Mouse (Mus musculus) urinary bladder, postnatal 25 days (tissue): Measurements from ENCODE around the gene Runx3.

Experiments used
- DNase-seq: peaks from one replicate; pipeline ENCODE4 v3.0.0; 2022; ENCODE audit warnings: low spot score

Runx3 gene

GRCm38 (mm10) chr4:135114301-135114700 is 6.2 kb upstream of the Runx3 start:
- DNase-seq, result no peak

DNA sequence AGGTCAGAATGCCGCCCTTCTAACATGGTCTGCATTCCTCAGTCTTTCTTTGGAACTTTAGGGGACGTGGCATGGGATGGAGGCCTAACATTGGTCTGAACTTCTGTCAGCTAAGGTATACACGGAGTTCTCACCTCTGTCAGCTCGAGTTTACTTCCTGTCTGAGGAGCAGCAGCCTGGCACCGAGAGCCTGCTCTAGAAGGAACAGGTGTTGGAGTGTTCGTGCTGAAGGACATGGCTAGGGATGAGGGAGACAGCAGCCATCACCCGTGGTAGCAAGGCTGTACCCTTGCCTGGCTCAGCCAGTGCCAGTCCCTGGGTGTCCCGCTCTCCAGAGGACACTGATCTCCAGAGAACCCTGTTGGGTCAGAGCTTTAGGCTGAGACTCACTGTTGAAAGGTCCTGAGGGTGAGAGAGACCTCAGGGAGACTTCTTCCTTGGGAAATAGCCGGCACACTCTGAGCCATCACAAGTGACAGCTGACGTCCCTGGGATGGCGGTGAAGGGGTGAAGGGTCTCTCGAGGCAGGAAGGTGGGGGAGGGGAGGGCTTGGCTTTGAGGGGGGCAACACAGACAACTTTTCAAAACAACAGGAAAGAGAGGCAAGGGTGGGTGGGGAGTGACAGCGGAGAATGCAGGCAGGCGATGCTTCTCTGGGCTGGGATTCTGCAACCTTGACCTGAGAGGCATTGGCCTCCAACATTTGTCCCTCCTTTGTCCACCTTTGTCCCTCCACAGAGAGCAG is 4.9 kb upstream of the Runx3 start:
- no peak for DNase-seq

DNA sequence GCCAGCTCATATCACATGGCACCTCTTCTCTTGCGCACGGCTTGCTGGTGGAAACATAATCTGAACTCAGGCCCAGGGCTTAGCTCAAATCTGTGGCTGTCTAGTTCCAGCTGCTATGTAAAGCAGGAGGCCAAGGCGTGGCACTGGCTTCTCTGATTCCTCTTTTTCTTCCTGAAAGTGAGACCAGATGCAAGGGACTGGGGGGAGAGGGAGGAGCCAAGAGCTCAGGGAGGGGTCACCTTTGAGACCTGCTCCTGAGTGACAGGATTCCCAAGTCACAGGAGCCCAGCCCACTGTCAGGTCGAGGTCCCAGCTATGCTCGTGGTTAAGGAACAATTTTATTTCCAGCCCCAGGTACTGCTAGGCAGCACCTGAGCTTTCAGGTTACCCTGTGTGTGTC is 4.1 kb upstream of the Runx3 start:
- DNase-seq, result no peak

GRCm38 (mm10) chr4:135117846-135118245 is 2.6 kb upstream of the Runx3 start:
- DNase-seq, result no peak

DNA sequence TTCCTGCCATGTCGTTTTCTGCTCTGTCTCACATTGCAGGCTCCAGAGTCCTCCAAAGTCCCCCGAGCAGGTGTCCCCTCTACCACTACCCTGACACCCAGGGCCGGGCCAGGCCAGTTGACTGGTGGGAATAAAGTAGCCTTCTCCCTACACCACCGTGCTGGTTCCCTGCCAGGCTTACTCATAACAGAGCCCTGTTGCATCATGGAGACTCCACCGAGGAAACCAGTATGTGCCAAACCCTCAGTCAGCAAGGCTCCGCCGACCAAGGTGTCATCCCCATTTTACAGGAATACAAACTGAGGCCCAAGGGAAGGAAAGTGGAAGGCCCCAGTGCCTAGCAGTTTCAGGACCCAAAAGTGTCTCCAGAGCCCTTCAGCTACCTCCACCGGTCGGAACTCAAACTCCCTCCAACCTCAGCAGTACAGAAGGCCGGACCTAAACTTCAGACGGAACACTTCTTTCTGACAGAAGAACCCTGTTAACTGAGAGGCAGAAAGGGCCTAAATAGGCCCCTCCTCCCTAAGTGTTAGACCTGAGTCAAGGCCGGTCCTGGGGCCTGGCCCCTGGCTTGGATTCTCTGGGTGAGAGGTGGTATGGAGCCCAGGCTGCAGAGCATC is 1.5 kb upstream of the Runx3 start:
- no peak for DNase-seq

DNA sequence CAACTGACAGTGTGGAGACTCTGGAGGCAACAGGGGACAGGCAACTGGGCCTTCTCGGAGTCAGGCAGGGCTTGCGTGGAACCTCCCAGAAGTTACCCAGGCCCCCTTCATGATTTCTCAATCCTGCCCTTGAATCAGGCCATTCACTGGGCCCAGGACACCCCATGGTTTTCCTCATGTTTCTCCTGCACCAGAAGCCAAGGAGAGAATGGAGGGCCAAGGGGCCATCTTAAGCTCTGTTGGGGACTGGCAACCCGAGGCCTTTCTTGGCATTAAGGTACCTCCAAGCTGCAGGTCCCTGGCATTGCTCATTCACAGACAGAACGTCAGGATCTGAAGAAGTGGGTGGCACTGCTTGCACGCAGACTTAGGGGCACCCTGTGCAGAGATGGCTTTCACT is 3.3 kb downstream of the Runx3 start:
- no peak for DNase-seq

GRCm38 (mm10) chr4:135124732-135125131 is 4.3 kb downstream of the Runx3 start:
- no peak for DNase-seq

DNA sequence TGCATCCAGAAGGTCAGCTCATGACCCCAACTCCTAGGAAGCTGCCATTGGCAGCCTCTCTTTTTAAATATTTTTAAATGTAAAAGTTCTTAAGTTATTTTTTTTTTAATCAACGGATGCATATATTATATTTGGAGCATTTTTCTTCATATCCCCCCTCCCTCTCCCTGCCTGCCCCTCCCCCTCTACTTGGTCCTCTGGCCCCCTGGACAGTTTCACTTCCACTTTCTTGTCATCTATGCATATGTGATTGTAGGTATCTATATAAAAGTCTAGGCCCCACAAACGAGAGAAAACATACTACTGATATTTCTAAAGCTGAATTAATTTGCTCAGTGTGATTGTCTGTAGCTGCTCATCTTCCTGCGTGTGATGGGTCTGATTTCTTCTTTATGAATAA is 4.7 kb downstream of the Runx3 start:
- DNase-seq, result no peak

DNA sequence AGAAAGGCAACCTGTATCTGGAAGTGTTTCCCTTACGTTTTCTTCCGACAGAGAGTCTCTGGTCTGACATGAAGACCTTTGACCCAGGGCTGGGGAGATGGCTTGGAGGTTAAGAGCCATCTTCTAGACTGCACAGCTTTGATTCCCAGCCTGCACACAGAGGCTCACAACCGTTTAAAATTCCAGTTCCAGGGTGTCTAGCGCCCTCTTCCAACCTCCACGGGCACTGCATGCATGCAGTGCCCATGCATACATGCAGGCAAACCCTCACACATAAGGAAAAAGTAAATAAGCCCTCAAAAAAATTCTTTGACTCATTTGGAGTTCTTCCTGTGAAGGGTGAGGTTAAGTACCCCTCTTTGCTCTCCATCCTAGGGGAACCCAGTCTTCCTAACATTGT is 5.9 kb downstream of the Runx3 start:
- DNase-seq, result no peak

DNA sequence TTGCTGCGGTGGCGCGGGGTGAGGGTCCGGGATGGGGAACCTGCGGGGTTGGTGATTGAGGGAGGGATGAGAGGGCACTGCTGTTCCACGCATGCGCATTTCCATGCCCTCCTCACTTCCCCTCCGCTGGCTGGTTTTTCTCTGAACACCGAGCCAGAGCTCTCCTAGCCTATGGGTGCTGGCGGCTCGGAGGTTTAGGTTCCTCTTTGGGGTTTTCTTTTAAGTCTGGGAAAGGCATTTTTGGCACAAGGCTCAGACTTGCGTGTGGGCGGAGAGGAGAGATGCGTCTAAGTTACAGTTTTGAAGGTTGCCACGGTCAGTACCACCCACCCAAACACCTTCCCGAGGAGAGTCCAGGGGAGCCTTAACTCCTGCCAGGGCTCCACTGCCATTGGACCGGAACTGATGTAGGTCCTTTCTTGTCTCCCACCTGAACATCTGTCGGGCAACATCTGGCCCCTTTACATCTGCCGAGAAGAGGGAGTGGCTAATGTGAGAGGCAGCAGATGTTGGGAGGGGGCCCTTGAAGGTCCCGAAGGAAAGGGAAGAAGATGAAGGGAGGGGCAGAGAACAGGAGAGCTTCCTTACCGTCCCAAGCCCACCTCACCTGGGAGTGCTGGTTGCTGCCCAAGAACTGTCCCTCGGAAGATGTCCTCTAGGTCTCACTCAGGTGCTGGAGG is 8.5 kb downstream of the Runx3 start:
- no peak for DNase-seq

GRCm38 (mm10) chr4:135130156-135130555 is 9.7 kb downstream of the Runx3 start:
- DNase-seq, result no peak

DNA sequence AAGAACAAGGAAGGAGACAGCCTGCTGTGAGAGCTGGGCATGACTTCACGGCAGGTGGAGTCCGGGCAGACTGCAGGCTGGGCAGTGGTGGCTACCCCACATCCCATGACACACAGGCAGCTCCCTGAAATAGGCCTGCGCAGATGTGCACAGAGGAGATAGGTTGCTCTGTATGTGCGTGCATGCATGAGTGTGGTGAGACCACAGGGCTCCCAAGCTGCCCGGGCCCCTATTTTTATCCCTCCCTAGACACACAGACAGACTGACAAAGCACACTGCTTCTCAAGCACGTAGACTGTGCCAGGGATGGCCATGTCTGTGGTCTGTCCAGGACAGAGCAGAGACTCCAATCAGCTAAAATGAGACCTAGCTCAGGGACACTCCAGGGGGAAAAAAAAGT is 10.7 kb downstream of the Runx3 start:
- no peak for DNase-seq

DNA sequence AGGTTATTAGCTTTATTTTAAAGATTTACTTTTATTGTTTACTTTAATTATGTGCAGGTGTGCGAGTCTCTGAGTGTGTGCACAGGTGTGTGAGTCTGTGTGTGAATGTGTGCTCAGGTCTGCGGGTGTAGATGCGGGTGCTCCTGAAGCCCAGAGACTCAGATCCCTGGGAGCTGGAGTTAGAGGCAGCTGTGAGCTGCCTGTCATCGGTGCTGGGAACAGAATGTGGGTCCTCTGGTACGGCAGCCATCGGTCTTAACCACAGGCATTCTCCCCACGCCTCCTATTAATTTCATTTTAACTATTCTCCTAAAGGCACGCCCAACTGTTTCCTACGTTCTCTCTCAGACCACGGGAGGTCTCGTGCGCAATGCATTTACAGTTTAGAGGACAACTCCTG is 12.3 kb downstream of the Runx3 start:
- no peak for DNase-seq

GRCm38 (mm10) chr4:135133711-135134110 is 13.3 kb downstream of the Runx3 start:
- no peak for DNase-seq

DNA sequence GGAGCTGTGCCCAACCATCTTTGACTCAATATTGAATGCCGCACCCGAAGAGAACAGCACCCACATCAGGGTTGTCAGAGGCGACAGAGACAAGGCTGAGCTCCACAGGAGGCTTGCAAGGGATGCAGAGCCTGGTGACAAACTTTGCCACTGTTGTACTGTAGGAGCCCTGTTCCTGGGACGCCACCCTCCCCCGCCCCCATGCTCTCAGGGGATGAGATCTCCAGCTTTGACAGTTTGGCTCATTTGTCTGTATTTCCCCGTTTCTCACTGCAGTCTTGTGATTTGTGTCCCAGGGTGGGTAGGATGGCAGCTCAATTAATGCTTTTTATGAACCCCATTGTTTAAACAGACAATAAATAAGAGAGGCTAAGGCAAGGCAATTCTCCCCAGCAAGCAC is 14.9 kb downstream of the Runx3 start:
- no peak for DNase-seq

DNA sequence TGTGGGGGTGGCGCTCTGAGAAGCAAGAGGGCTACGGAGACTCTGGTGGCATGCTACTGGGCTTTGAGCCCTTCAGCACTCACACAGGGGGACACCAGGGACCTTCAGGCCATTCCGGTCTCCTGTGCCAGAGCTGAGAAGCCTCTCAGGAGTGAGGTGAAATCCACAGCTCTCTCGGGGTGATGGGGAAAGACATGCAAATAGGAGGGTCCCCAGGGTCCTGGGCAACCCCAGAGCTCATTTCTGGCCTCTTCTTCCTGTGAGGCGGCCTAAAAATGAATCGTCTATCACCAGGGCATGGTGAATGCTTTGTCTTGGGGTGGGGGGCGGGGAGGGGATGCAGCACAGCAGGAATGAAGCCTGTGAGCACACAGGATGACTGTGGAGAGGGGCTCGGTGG is 15.8 kb downstream of the Runx3 start:
- DNase-seq, result no peak

GRCm38 (mm10) chr4:135136612-135137011 is 16.2 kb downstream of the Runx3 start:
- no peak for DNase-seq

DNA sequence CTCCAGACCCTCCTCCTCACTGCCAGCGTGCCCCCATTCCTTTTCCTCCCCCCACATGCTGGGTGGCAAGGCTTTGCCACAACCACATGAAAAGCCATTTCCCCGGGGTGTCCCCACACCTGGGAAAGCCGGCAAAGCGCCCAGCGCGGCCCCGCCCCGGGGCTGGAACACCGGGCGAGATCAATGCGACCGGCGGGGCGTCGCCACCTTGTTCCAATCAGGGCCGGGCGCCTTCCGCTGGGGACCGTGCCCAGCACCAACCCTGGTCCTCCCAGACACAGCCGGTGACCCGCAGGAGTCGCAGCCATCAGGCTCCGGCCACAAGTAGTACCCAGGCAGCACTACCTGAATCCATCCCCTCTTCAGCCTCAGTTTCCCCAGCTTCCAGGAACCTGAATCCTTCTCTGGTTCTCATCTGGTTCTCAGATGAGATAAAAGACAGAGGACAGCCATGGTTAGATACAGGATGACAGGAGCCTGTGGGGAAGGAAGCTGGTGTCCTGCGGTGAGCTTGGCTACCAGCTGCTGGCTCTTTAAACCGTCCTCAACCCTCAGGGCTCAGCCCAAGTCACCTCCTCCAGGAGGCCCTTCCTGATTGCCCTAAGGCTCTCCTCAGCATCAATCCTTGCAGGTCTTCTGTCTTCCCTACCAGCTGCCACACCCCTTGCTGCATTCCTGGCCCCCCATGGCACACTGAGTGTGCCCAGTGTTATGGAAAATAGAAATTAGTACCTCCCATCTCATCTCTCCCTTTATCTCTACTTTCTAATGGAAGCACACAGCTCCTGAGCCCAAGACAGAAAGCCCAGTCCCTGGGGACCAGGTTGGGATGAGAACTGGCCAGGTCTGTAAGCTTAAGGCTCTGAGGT is 20.4 kb downstream of the Runx3 start:
- no peak for DNase-seq

GRCm38 (mm10) chr4:135141720-135142119 is 21.3 kb downstream of the Runx3 start:
- no peak for DNase-seq

GRCm38 (mm10) chr4:135146734-135147133 is 26.3 kb downstream of the Runx3 start:
- DNase-seq, result no peak

- no peak for DNase-seq
Observed at GRCm38 (mm10) chr4:135148660-135149059, 28.2 kb downstream of the Runx3 start.

DNA sequence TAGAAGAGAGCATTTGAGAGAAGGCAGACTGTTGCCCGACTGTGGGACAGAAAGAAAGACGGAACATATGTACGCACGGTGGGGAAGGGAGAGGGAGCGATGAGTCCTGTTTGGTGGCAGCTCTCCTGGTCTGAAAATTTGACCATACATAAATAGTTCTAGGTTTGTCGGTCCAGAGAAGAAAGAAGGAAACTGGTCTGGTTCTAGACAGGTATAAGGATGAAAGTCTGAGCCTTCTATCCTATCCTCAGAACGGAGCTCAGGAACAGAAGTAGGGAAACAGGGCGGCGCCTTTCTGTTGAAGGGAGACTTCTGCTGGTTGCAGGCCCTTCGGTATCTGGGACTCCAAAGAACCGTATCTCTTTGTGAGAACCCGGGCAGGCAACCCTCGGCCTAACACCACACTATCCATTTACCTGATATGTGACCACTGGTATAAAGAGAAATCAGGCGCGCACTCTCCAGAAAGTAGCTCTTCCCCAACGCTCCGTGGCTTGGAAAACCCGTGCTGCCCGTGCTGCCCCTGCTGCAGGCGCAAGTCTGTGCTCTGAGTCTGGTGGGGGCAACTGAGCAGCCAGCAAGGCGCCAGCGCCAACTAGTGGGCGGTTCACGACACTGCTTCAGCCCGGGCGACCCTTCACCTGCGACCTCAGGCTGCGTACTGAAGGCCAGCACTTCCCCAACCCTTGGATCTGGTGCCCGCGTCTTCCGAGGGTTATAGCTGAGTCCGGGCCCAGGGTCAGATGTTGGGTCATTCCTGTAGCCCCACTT is 29.8 kb downstream of the Runx3 start:
- DNase-seq, result peak; percentile 57
